Mouse (Mus musculus): ENCODE measurements around the gene Plaur. TPM values are rescaled to one million over a fixed set of nuclear protein-coding genes. Genes with fewer than 3 reads are reported as not detected.

The Plaur gene
- polyA plus RNA-seq, 1 experiment from 2014 or later = 7.8 TPM

DNA sequence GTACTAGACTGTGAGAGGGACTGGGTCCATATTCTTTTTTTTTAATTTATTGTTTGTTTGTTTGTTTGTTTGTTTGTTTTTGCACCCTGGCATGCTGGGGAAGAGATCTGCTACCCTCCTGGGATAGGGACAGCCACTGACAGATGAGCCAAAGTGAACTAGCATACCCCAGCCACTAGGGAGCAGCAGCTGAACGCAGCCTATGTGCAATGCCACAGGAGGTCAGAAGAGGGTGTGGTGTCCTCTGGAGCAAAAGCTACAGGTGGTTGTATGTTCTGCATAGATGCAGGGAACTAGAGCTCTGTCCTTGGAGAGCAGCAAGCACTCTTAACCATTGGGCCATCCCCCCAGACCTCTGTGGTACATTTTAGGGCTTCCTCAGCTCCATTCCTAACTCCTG lies 20.5 kb upstream of the Plaur start:
- 7% methylated on average over 1 of the region's 1 CpGs for WGBS
- no peak overlapping the region for H3K27ac ChIP-seq (ENCODE audit: low read depth, low read length)
- H3K36me3 ChIP-seq (ENCODE audit: control insufficient read depth, insufficient read depth) = no peaks in the 10 kb centered on the region
- H3K4me1 ChIP-seq (replicated peaks; ENCODE audit: control insufficient read depth, insufficient read depth, low read length) = no peaks in the 10 kb centered on the region
- peak; percentile 65 for ATAC-seq
- H3K4me2 ChIP-seq (replicated peaks; ENCODE audit: low read depth) = no peak overlapping the region
- H3K9ac ChIP-seq (ENCODE audit: low read depth, low read length) = no peak overlapping the region
- peak; percentile 99 for TF ChIP-seq CTCF (IDR thresholded peaks at IDR 0.05; ENCODE audit: low read depth)
- H3K27me3 ChIP-seq (replicated peaks; ENCODE audit: control insufficient read depth, insufficient read depth, low read length) = no peaks in the 10 kb centered on the region
- H3K4me3 ChIP-seq (ENCODE audit: low read depth, low read length) = no peak overlapping the region
- no peaks in the 10 kb centered on the region for H3K9me3 ChIP-seq (ENCODE audit: control insufficient read depth)

DNA sequence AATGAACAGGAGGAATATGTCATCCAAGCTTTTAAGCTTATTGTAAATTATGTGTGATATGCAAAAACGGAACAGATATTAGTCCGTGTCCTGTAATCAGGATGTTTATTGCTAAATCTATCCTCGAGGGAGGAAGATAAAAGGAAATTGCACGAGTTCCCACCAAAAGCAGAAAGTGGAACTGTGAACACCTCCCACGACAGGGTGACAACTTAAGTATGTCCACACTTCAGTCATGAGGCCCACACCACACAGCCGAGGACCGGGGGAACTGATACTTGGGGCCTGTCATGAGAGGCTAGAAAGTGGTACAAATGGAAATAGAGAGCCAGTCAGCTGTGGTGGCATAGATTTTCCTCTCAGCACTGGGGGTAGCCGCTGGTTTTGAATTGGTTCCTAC lies 20.0 kb upstream of the Plaur start:
- TF ChIP-seq CTCF (IDR thresholded peaks at IDR 0.05; ENCODE audit: low read depth) = no peak
- Histone ChIP-seq H3K4me2 (replicated peaks; ENCODE audit: low read depth) (no peak overlapping the region), H3K27ac (ENCODE audit: low read depth, low read length) (no peak overlapping the region), H3K27me3 (replicated peaks; ENCODE audit: control insufficient read depth, insufficient read depth, low read length) (no peaks in the 10 kb centered on the region), H3K4me1 (replicated peaks; ENCODE audit: control insufficient read depth, insufficient read depth, low read length) (no peaks in the 10 kb centered on the region), H3K9me3 (ENCODE audit: control insufficient read depth) (no peaks in the 10 kb centered on the region), H3K9ac (ENCODE audit: low read depth, low read length) (no peak overlapping the region), H3K4me3 (ENCODE audit: low read depth, low read length) (no peak overlapping the region), H3K36me3 (ENCODE audit: control insufficient read depth, insufficient read depth) (no peaks in the 10 kb centered on the region)
- ATAC-seq = no peak
- 60% methylated on average over 8 of the region's 8 CpGs for WGBS

DNA sequence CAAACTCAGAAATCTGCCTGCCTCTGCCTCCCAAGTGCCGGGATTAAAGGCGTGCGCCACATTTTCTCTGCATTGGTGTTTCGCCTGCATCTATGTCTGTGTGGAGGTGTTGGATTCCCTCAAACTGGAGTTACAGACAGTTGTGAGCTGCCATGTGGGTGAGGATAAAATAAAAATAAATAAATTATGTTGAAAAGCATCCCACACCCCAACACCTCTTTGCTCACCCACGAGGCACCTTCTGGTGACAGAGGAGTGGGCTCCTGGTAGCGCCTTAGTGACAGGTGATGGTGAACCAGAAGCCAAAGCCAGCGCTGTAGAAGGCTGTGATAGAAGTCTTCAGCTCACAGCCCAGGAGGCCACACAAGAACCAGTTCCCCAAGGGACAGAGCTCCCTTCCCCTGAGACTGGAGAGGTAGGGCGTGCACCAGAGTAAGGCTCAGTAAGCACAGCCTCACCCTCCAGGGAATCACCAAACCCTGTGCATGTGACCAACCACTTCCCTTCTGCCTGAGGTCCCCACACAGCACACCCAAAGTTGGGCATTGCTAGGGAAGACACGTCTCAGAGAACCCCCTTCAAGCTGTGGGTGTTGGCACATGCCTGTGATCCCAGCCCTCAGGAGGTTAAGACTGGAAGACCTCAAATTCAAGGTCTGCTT lies 16.9 kb upstream of the Plaur start:
- Histone ChIP-seq H3K9ac (ENCODE audit: low read depth, low read length) (no peak overlapping the region), H3K36me3 (ENCODE audit: control insufficient read depth, insufficient read depth) (no peaks in the 10 kb centered on the region), H3K4me2 (replicated peaks; ENCODE audit: low read depth) (no peak overlapping the region), H3K4me3 (ENCODE audit: low read depth, low read length) (no peak overlapping the region), H3K9me3 (ENCODE audit: control insufficient read depth) (no peaks in the 10 kb centered on the region), H3K4me1 (replicated peaks; ENCODE audit: control insufficient read depth, insufficient read depth, low read length) (no peaks in the 10 kb centered on the region), H3K27ac (ENCODE audit: low read depth, low read length) (no peak overlapping the region), H3K27me3 (replicated peaks; ENCODE audit: control insufficient read depth, insufficient read depth, low read length) (no peaks in the 10 kb centered on the region)
- ATAC-seq = no peak
- 87% methylated on average over 9 of the region's 9 CpGs for WGBS
- no peak for TF ChIP-seq CTCF (IDR thresholded peaks at IDR 0.05; ENCODE audit: low read depth)

GRCm38 (mm10) chr7:24446697-24447340 lies 15.5 kb upstream of the Plaur start:
- H3K4me3 ChIP-seq (ENCODE audit: low read depth, low read length) = no peak overlapping the region
- no peak overlapping the region for H3K9ac ChIP-seq (ENCODE audit: low read depth, low read length)
- no peaks in the 10 kb centered on the region for H3K4me1 ChIP-seq (replicated peaks; ENCODE audit: control insufficient read depth, insufficient read depth, low read length)
- ATAC-seq = no peak
- no peaks in the 10 kb centered on the region for H3K9me3 ChIP-seq (ENCODE audit: control insufficient read depth)
- no peak overlapping the region for H3K4me2 ChIP-seq (replicated peaks; ENCODE audit: low read depth)
- no peaks in the 10 kb centered on the region for H3K36me3 ChIP-seq (ENCODE audit: control insufficient read depth, insufficient read depth)
- H3K27ac ChIP-seq (ENCODE audit: low read depth, low read length) = no peak overlapping the region
- WGBS = 60% methylated on average over 7 of the region's 7 CpGs
- H3K27me3 ChIP-seq (replicated peaks; ENCODE audit: control insufficient read depth, insufficient read depth, low read length) = no peaks in the 10 kb centered on the region
- TF ChIP-seq CTCF (IDR thresholded peaks at IDR 0.05; ENCODE audit: low read depth) = peak; percentile 28; the same call in 1 of the 2 replicates

DNA sequence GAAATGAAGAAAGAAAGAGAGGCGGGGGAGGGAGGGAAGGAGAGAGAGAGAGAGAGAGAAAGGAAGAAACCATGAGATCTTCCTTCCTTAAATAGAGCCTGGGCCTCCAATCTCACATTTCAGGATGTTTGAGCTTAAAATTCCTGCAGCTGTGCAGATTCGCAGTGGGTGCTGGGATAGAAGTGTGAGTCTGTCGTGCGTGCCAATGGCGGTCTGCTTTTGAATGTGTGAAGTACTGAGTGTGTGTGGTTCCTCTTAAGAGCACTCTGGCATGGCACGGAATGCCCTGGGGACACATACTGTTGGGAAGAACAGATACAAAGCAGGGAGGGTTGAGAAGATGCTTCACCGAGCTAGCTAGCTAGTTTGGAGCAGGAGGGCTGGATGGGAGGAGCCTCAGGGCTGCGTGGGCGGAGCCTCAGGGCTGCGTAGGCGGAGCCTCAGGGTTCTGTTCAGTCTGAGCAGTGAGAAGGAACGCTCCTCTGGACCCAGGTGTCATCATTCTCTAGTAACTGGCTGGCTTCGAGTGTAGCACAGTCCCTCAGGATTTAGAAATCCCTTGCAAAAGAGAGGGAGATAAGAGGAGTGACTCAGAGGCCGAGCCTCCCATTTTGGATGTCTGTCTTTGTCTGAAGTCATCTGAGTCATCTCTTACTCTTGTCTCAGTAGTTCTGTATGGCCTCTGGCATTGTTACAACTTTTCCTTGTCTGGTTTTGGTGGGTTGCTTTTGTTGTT lies 13.3 kb upstream of the Plaur start:
- 52% methylated on average over 14 of the region's 14 CpGs for WGBS
- Histone ChIP-seq H3K36me3 (ENCODE audit: control insufficient read depth, insufficient read depth) (no peaks in the 10 kb centered on the region), H3K9ac (ENCODE audit: low read depth, low read length) (no peak overlapping the region), H3K9me3 (ENCODE audit: control insufficient read depth) (no peaks in the 10 kb centered on the region), H3K27ac (ENCODE audit: low read depth, low read length) (no peak overlapping the region), H3K4me1 (replicated peaks; ENCODE audit: control insufficient read depth, insufficient read depth, low read length) (no peaks in the 10 kb centered on the region), H3K4me3 (ENCODE audit: low read depth, low read length) (no peak overlapping the region), H3K4me2 (replicated peaks; ENCODE audit: low read depth) (no peak overlapping the region), H3K27me3 (replicated peaks; ENCODE audit: control insufficient read depth, insufficient read depth, low read length) (no peaks in the 10 kb centered on the region)
- TF ChIP-seq CTCF (IDR thresholded peaks at IDR 0.05; ENCODE audit: low read depth) = no peak
- ATAC-seq = no peak

DNA sequence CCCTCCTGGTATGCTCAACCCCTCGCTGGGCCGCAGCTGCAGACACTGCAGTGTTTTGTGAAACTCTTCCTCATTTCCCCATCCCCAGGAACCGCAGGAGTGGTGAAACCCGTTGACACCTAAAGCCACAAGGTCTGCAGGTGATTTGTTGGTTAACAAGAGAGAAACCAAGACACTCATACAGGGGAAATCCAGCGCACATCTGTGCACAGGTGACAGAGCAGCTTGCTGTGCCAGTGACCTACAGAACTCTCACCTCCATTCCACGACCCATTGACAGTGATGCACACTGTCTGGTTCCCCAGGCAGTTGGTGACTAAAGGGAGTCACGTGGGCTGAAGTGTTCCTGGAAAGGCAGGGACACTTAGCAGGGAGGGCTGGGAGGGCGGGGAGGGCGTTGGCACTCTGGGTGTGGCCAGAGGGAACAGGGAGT lies 11.7 kb upstream of the Plaur start:
- Histone ChIP-seq H3K9ac (ENCODE audit: low read depth, low read length) (no peak overlapping the region), H3K4me2 (replicated peaks; ENCODE audit: low read depth) (no peak overlapping the region), H3K9me3 (ENCODE audit: control insufficient read depth) (no peaks in the 10 kb centered on the region), H3K27ac (ENCODE audit: low read depth, low read length) (no peak overlapping the region), H3K4me3 (ENCODE audit: low read depth, low read length) (no peak overlapping the region), H3K36me3 (ENCODE audit: control insufficient read depth, insufficient read depth) (no peaks in the 10 kb centered on the region), H3K4me1 (replicated peaks; ENCODE audit: control insufficient read depth, insufficient read depth, low read length) (no peaks in the 10 kb centered on the region), H3K27me3 (replicated peaks; ENCODE audit: control insufficient read depth, insufficient read depth, low read length) (no peaks in the 10 kb centered on the region)
- 42% methylated on average over 9 of the region's 9 CpGs for WGBS
- TF ChIP-seq CTCF (IDR thresholded peaks at IDR 0.05; ENCODE audit: low read depth) = no peak
- ATAC-seq = peak; percentile 62; the same call in 1 of the 2 replicates

Measured in intestine, postnatal 0 days (tissue).